ENCODE assay signal across 9 mouse cellular contexts in the genomic region with DNA sequence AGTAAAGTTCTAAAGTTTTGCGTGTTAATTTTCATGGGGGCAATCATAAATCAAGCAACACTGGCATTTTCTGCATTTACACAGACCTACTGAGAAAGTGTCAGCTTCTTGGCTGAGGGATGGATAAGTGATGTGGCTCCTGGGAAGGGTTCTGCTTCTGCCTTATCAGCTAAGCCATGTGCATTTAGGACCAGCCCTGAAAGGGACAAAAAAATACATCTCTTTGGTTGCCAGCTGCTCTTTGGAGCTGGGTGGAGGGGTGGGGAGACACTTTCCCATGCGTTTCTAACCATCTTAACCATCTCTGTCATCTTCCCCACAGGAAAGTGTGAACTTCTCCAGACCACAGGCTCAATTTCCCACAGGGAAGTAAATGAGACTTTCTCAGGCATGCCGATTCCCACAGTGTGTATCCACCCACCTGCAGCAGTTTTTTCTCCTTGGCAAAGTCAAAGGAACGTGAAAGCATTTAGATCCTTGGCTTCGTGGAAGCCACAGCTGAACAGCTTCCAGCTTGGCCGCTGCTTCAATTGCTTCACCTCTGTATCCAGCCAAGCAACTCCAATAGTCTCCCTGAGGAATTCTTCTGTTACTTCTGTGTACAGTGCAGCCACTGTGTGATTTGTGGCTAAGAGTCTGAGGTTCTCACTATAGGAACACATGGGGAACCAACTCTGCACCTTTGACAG.
DNase-seq lines count a peak whose midpoint lies in the region; ATAC-seq and TF ChIP-seq lines count a peak whose summit lies in the region.
"Had no signal": no experiment of that assay in that cellular context is flagged by ENCODE, and none has a peak within 500 bp of the region (broad histone marks: within the 10 kb centered on the region; RNA-seq: fewer than 3 reads in every experiment).

No protein-coding gene starts in this region.

- no peaks in the 10 kb centered on the region for H3K36me3 ChIP-seq in liver, postnatal 0 days (replicated peaks; ENCODE audit: insufficient read depth, low read length)
- H3K36me3 ChIP-seq in forebrain, embryonic 15.5 days = no peaks in the 10 kb centered on the region
- H3K36me3 ChIP-seq: neural tube, embryonic 13.5 days had no signal

- peak; percentile 3 to 10 for DNase-seq in left cerebral cortex, postnatal 36 days (ENCODE audit: low spot score in 2 of 2)
- no peak for DNase-seq in left cerebral cortex, adult 2 months (ENCODE audit: extremely low spot score in 1 of 2, low spot score in 2 of 2)
- peak; percentile 53 for DNase-seq in heart, postnatal 25 days (ENCODE audit: low spot score)
- peak; percentile 23 for DNase-seq in lung, postnatal 14 days
- no peak for DNase-seq in embryo, embryonic 11 days
- DNase-seq in liver, postnatal 0 days = no peak

- H3K4me2 ChIP-seq in liver, postnatal 0 days (ENCODE audit: low read depth, low read length) = no peak overlapping the region
- H3K4me2 ChIP-seq in forebrain, embryonic 15.5 days (replicated peaks) = no peak overlapping the region
- H3K4me2 ChIP-seq: neural tube, embryonic 13.5 days had no signal

- H3K9ac ChIP-seq in liver, postnatal 0 days (replicated peaks) = no peak overlapping the region
- H3K9ac ChIP-seq in forebrain, embryonic 15.5 days (replicated peaks) = no peak overlapping the region
- H3K9ac ChIP-seq: neural tube, embryonic 13.5 days had no signal

- TF ChIP-seq POLR2A in embryonic fibroblast, embryonic 13.5 days (IDR thresholded peaks at IDR 0.05; ENCODE audit: low read depth, low read length) = no peak

- 57% methylated on average over 6 of the region's 6 CpGs for WGBS in liver, postnatal 0 days (ENCODE audit: insufficient replicate concordance)
- 75% methylated on average over 6 of the region's 6 CpGs for WGBS in forebrain, embryonic 15.5 days

- H3K27me3 ChIP-seq in liver, postnatal 0 days (ENCODE audit: insufficient read depth, low read length) = no peaks in the 10 kb centered on the region
- no peaks in the 10 kb centered on the region for H3K27me3 ChIP-seq in forebrain, embryonic 15.5 days
- H3K27me3 ChIP-seq: neural tube, embryonic 13.5 days had no signal

- H3K4me3 ChIP-seq in left cerebral cortex, adult 2 months = no peak overlapping the region
- H3K4me3 ChIP-seq in embryonic fibroblast, embryonic 13.5 days (ENCODE audit: insufficient read depth, low read length) = no peak overlapping the region
- H3K4me3 ChIP-seq in liver, postnatal 0 days (ENCODE audit: low read depth, low read length) = no peak overlapping the region
- no peak overlapping the region for H3K4me3 ChIP-seq in forebrain, embryonic 15.5 days
- H3K4me3 ChIP-seq: neural tube, embryonic 13.5 days had no signal

- no peak for TF ChIP-seq CTCF in left cerebral cortex, adult 2 months (IDR thresholded peaks at IDR 0.05)
- no peak for TF ChIP-seq CTCF in embryonic fibroblast, embryonic 13.5 days (IDR thresholded peaks at IDR 0.05; ENCODE audit: borderline replicate concordance, insufficient read depth, low read length)
- no peak for TF ChIP-seq CTCF in liver, postnatal 0 days (IDR thresholded peaks at IDR 0.05; ENCODE audit: low read depth)

- no peaks in the 10 kb centered on the region for H3K9me3 ChIP-seq in liver, postnatal 0 days (ENCODE audit: low read length)
- H3K9me3 ChIP-seq in forebrain, embryonic 15.5 days = no peaks in the 10 kb centered on the region
- H3K9me3 ChIP-seq: neural tube, embryonic 13.5 days had no signal

- intact Hi-C loops in left cerebral cortex, postnatal 36 days (cut with DNase I) = no loop called here
- intact Hi-C loops in left cerebral cortex, adult 2 months (cut with DNase I) = no loop called here
- intact Hi-C loops in heart, postnatal 25 days (cut with DNase I) = no loop called here

- H3K27ac ChIP-seq in left cerebral cortex, adult 2 months = no peak overlapping the region
- H3K27ac ChIP-seq in embryonic fibroblast, embryonic 13.5 days (ENCODE audit: insufficient read depth, low read length) = peak overlapping the region; percentile 50
- H3K27ac ChIP-seq in liver, postnatal 0 days (ENCODE audit: low read depth) = no peak overlapping the region
- no peak overlapping the region for H3K27ac ChIP-seq in forebrain, embryonic 15.5 days (replicated peaks)
- H3K27ac ChIP-seq: neural tube, embryonic 13.5 days had no signal

- TF ChIP-seq EP300 in liver, postnatal 0 days (IDR thresholded peaks at IDR 0.05; ENCODE audit: low read depth) = no peak

- no peaks in the 10 kb centered on the region for H3K4me1 ChIP-seq in embryonic fibroblast, embryonic 13.5 days (ENCODE audit: control insufficient read depth, insufficient read depth, low read length)
- H3K4me1 ChIP-seq in liver, postnatal 0 days (ENCODE audit: insufficient read depth) = no peaks in the 10 kb centered on the region
- H3K4me1 ChIP-seq in forebrain, embryonic 15.5 days = no peaks in the 10 kb centered on the region
- H3K4me1 ChIP-seq: neural tube, embryonic 13.5 days had no signal

- ATAC-seq in liver, postnatal 0 days = no peak
- ATAC-seq in forebrain, embryonic 15.5 days (replicated peaks) = no peak

Comparison
In these comparisons a context has a peak if more than half of its experiments do, and no peak if none do; other contexts are left out.
1. DNase-seq: peak in left cerebral cortex, postnatal 36 days (2 of 2), heart, postnatal 25 days (single experiment) and lung, postnatal 14 days (single experiment); none in left cerebral cortex, adult 2 months (0 of 2), embryo, embryonic 11 days (single experiment) and liver, postnatal 0 days (single experiment).